Mouse (Mus musculus): ENCODE results near the gene Polr2g. TPM values are rescaled to one million over a fixed set of nuclear protein-coding genes. Genes with fewer than 3 reads are reported as not detected.
A peak's percentile ranks its signal among the peaks of the same experiment; 100 is the strongest.

The Polr2g gene
- polyA plus RNA-seq, 1 experiment: 93.9 TPM

GRCm38 (mm10) chr19:8832971-8833370 is 34.6 kb upstream of the Polr2g start:
- Histone ChIP-seq H3K27ac (ENCODE audit: insufficient read depth, low read length) (no peak overlapping the region), H3K4me1 (ENCODE audit: control insufficient read depth, insufficient read depth, low read length) (no peaks in the 10 kb centered on the region), H3K4me3 (ENCODE audit: insufficient read depth, low read length) (no peak overlapping the region)
- TF ChIP-seq CTCF (IDR thresholded peaks at IDR 0.05; ENCODE audit: borderline replicate concordance, insufficient read depth, low read length) (no peak), POLR2A (IDR thresholded peaks at IDR 0.05; ENCODE audit: low read depth, low read length) (no peak)

GRCm38 (mm10) chr19:8831262-8831661 is 32.9 kb upstream of the Polr2g start:
- Histone ChIP-seq H3K4me3 (ENCODE audit: insufficient read depth, low read length) (no peak overlapping the region), H3K27ac (ENCODE audit: insufficient read depth, low read length) (no peak overlapping the region), H3K4me1 (ENCODE audit: control insufficient read depth, insufficient read depth, low read length) (no peaks in the 10 kb centered on the region)
- TF ChIP-seq POLR2A (IDR thresholded peaks at IDR 0.05; ENCODE audit: low read depth, low read length) (no peak), CTCF (IDR thresholded peaks at IDR 0.05; ENCODE audit: borderline replicate concordance, insufficient read depth, low read length) (no peak)

GRCm38 (mm10) chr19:8830664-8831063 is 32.3 kb upstream of the Polr2g start:
- TF ChIP-seq CTCF (IDR thresholded peaks at IDR 0.05; ENCODE audit: borderline replicate concordance, insufficient read depth, low read length) (no peak), POLR2A (IDR thresholded peaks at IDR 0.05; ENCODE audit: low read depth, low read length) (no peak)
- Histone ChIP-seq H3K4me3 (ENCODE audit: insufficient read depth, low read length) (no peak overlapping the region), H3K4me1 (ENCODE audit: control insufficient read depth, insufficient read depth, low read length) (no peaks in the 10 kb centered on the region), H3K27ac (ENCODE audit: insufficient read depth, low read length) (no peak overlapping the region)

GRCm38 (mm10) chr19:8829660-8830059 is 31.3 kb upstream of the Polr2g start, which contains the start of gene AC129217.1:
TSS of gene AC129217.1 (plus strand) at chr19:8829773.
- Histone ChIP-seq H3K4me1 (ENCODE audit: control insufficient read depth, insufficient read depth, low read length) (no peaks in the 10 kb centered on the region), H3K27ac (ENCODE audit: insufficient read depth, low read length) (no peak within 1 kb of the TSS), H3K4me3 (ENCODE audit: insufficient read depth, low read length) (no peak within 1 kb of the TSS)
- TF ChIP-seq CTCF (IDR thresholded peaks at IDR 0.05; ENCODE audit: borderline replicate concordance, insufficient read depth, low read length): no peak
- no peak for TF ChIP-seq POLR2A (IDR thresholded peaks at IDR 0.05; ENCODE audit: low read depth, low read length)

GRCm38 (mm10) chr19:8822696-8823095 is 24.3 kb upstream of the Polr2g start:
- Histone ChIP-seq H3K4me1 (ENCODE audit: control insufficient read depth, insufficient read depth, low read length) (no peaks in the 10 kb centered on the region), H3K4me3 (ENCODE audit: insufficient read depth, low read length) (peak overlapping the region; percentile 23), H3K27ac (ENCODE audit: insufficient read depth, low read length) (no peak overlapping the region)
- TF ChIP-seq POLR2A (IDR thresholded peaks at IDR 0.05; ENCODE audit: low read depth, low read length) (no peak), CTCF (IDR thresholded peaks at IDR 0.05; ENCODE audit: borderline replicate concordance, insufficient read depth, low read length) (no peak)

GRCm38 (mm10) chr19:8821146-8821545 is 22.8 kb upstream of the Polr2g start:
- Histone ChIP-seq H3K4me3 (ENCODE audit: insufficient read depth, low read length) (peak overlapping the region; percentile 95), H3K27ac (ENCODE audit: insufficient read depth, low read length) (peak overlapping the region; percentile 92; the same call in 1 of the 2 replicates), H3K4me1 (ENCODE audit: control insufficient read depth, insufficient read depth, low read length) (no peaks in the 10 kb centered on the region)
- TF ChIP-seq CTCF (IDR thresholded peaks at IDR 0.05; ENCODE audit: borderline replicate concordance, insufficient read depth, low read length): no peak
- no peak for TF ChIP-seq POLR2A (IDR thresholded peaks at IDR 0.05; ENCODE audit: low read depth, low read length)

- H3K4me1 ChIP-seq (ENCODE audit: control insufficient read depth, insufficient read depth, low read length): no peaks in the 10 kb centered on the region
- peak overlapping the region; percentile 95 for H3K4me3 ChIP-seq (ENCODE audit: insufficient read depth, low read length)
- H3K27ac ChIP-seq (ENCODE audit: insufficient read depth, low read length): peak overlapping the region; percentile 92
- TF ChIP-seq CTCF (IDR thresholded peaks at IDR 0.05; ENCODE audit: borderline replicate concordance, insufficient read depth, low read length): no peak
- no peak for TF ChIP-seq POLR2A (IDR thresholded peaks at IDR 0.05; ENCODE audit: low read depth, low read length)
Measured at GRCm38 (mm10) chr19:8820424-8820956, 22.1 kb upstream of the Polr2g start.

GRCm38 (mm10) chr19:8819596-8820423 is 21.4 kb upstream of the Polr2g start, which contains the start of gene Hnrnpul2:
TSS of gene Hnrnpul2 (plus strand) at chr19:8820010.
- peak within 1 kb of the TSS; percentile 95 for H3K4me3 ChIP-seq (ENCODE audit: insufficient read depth, low read length)
- TF ChIP-seq CTCF (IDR thresholded peaks at IDR 0.05; ENCODE audit: borderline replicate concordance, insufficient read depth, low read length) (no peak), POLR2A (IDR thresholded peaks at IDR 0.05; ENCODE audit: low read depth, low read length) (peak; percentile 97)
- peak within 1 kb of the TSS; percentile 97 for H3K27ac ChIP-seq (ENCODE audit: insufficient read depth, low read length)
- no peaks in the 10 kb centered on the region for H3K4me1 ChIP-seq (ENCODE audit: control insufficient read depth, insufficient read depth, low read length)

- Histone ChIP-seq H3K4me3 (ENCODE audit: insufficient read depth, low read length) (peak within 1 kb of the TSS; percentile 95), H3K27ac (ENCODE audit: insufficient read depth, low read length) (peak within 1 kb of the TSS; percentile 97), H3K4me1 (ENCODE audit: control insufficient read depth, insufficient read depth, low read length) (no peaks in the 10 kb centered on the region; the same call in 1 of the 2 replicates)
- TF ChIP-seq CTCF (IDR thresholded peaks at IDR 0.05; ENCODE audit: borderline replicate concordance, insufficient read depth, low read length) (no peak), POLR2A (IDR thresholded peaks at IDR 0.05; ENCODE audit: low read depth, low read length) (peak; percentile 81)
Measured at GRCm38 (mm10) chr19:8818801-8819595, 20.6 kb upstream of the Polr2g start, which contains the start of gene Ttc9c. TSS of gene Ttc9c (minus strand) at chr19:8819333.
